Mouse (Mus musculus): ENCODE measurements at regions not wholly inside any gene's neighbourhood (a gene's known extent, or its start where the extent isn't known, plus 50 kb on each side); places are given as distances from the start of the nearest gene placed in this dataset. TPM values are rescaled to one million over a fixed set of nuclear protein-coding genes. Genes with fewer than 3 reads are reported as not detected.

DNA sequence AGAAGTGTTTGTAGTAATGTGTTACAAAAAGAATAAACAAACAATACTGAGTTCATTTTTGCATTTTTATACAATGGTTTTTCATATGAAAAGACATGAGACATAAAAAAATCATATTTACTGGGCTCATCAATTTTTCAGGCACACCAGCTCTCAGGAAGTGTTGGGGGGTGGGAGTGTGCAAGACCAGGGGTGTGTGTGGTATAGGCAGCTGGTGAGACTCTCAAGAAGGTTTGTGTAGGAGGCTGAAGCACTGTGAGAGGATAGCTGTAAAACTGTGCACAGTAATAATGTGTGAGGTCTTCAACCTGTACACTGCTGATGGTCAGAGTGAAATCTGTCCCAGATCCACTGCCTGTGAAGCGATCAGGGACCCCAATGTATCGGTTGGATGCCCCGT, 733.7 kb downstream of the Rpia start:
- H3K4me1 ChIP-seq (ENCODE audit: insufficient read depth, low read depth, low read length) = no peaks in the 10 kb centered on the region
- no peak overlapping the region for H3K4me2 ChIP-seq (replicated peaks; ENCODE audit: low read depth, low read length)
- no peaks in the 10 kb centered on the region for H3K9me3 ChIP-seq (ENCODE audit: low read length)
- WGBS = 82% methylated on average over 3 of the region's 3 CpGs
- no peaks in the 10 kb centered on the region for H3K36me3 ChIP-seq (ENCODE audit: insufficient read depth, low read length)
- DNase-seq (ENCODE audit: low spot score) (no peak), ATAC-seq (no peak)
- H3K27ac ChIP-seq (ENCODE audit: low read length) = no peak overlapping the region
- no peak overlapping the region for H3K9ac ChIP-seq (replicated peaks; ENCODE audit: low read depth)
- H3K4me3 ChIP-seq (ENCODE audit: low read depth, low read length) = no peak overlapping the region
- H3K27me3 ChIP-seq (replicated peaks; ENCODE audit: insufficient read depth, low read length) = no peaks in the 10 kb centered on the region
- TF ChIP-seq EP300 (IDR thresholded peaks at IDR 0.05) = no peak
- no peak for TF ChIP-seq CTCF (IDR thresholded peaks at IDR 0.05)

DNA sequence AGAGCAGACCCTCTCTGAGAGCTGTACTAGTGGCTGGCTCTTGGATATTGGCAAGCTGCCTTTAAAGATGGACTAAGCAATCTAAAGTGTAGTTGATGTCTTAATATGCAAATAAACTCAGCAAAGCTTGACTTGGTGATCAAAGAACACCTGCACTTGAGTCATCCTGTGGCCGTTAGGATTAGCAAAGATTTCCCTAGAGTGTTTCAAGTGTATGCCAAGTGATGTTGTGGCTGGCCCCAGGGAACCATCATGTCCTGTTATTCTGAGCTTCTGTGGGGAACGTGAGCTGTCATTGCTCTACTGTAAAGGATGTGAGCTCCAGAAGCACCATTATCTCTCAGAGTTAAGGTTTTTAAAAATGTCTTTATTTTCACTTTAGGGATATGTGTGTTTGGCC, 751.1 kb downstream of the Rpia start:
- Histone ChIP-seq H3K9ac (replicated peaks; ENCODE audit: low read depth) (no peak overlapping the region), H3K27me3 (replicated peaks; ENCODE audit: insufficient read depth, low read length) (no peaks in the 10 kb centered on the region), H3K4me2 (replicated peaks; ENCODE audit: low read depth, low read length) (no peak overlapping the region), H3K4me3 (ENCODE audit: low read depth, low read length) (no peak overlapping the region), H3K9me3 (ENCODE audit: low read length) (no peaks in the 10 kb centered on the region), H3K36me3 (ENCODE audit: insufficient read depth, low read length) (no peaks in the 10 kb centered on the region), H3K27ac (ENCODE audit: low read length) (no peak overlapping the region), H3K4me1 (ENCODE audit: insufficient read depth, low read depth, low read length) (no peaks in the 10 kb centered on the region)
- TF ChIP-seq EP300 (IDR thresholded peaks at IDR 0.05) (no peak), CTCF (IDR thresholded peaks at IDR 0.05) (no peak)
- ATAC-seq (no peak), DNase-seq (ENCODE audit: low spot score) (no peak)
- WGBS = 43% methylated on average over 2 of the region's 2 CpGs

DNA sequence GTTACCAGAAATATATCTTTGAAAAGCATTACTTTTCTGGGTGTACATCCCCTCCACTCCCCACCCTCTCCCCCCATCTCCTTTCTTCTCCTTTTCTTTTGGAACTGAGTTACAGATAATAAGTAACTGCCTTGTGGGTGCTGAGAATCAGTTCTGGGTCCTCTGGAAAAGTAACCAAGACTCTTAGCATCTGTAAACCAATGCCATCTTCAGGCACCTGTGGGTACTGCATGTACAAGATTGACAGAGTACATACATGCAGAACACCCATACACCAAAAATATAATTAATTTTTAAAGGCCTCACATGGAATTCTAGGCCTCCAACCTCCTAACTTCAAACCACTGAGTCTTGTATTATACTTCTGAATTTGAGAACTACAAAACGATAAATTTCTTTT, 758.4 kb downstream of the Rpia start:
- Histone ChIP-seq H3K4me1 (ENCODE audit: insufficient read depth, low read depth, low read length) (no peaks in the 10 kb centered on the region), H3K9me3 (ENCODE audit: low read length) (no peaks in the 10 kb centered on the region), H3K4me2 (replicated peaks; ENCODE audit: low read depth, low read length) (no peak overlapping the region), H3K27me3 (replicated peaks; ENCODE audit: insufficient read depth, low read length) (no peaks in the 10 kb centered on the region), H3K36me3 (ENCODE audit: insufficient read depth, low read length) (no peaks in the 10 kb centered on the region), H3K9ac (replicated peaks; ENCODE audit: low read depth) (no peak overlapping the region), H3K27ac (ENCODE audit: low read length) (no peak overlapping the region), H3K4me3 (ENCODE audit: low read depth, low read length) (no peak overlapping the region)
- WGBS = 72% methylated on average over 1 of the region's 1 CpGs
- DNase-seq (ENCODE audit: low spot score) (no peak), ATAC-seq (no peak)
- TF ChIP-seq EP300 (IDR thresholded peaks at IDR 0.05) (no peak), CTCF (IDR thresholded peaks at IDR 0.05) (no peak)

DNA sequence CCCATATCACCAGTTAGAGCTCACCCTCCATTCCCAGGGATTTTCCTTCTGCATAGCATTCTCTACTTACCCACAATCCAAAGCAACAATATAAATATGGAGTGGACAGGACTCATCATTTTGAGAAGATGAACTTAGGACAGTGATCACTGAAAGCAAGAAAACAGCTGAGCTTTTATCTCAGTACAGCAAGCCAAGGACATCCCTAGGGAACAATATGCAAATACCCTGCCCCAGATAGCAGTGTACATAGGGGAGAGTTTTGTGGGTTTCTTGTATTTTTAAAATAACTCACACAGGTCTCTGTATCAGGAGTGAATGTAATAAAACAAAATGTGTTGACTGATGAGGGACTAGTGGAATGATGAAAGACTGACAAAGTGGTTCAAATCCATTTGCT, 780.5 kb downstream of the Rpia start:
- no peak overlapping the region for H3K4me2 ChIP-seq (replicated peaks; ENCODE audit: low read depth, low read length)
- TF ChIP-seq EP300 (IDR thresholded peaks at IDR 0.05) (no peak), CTCF (IDR thresholded peaks at IDR 0.05) (no peak)
- H3K27me3 ChIP-seq (replicated peaks; ENCODE audit: insufficient read depth, low read length) = no peaks in the 10 kb centered on the region
- no peaks in the 10 kb centered on the region for H3K36me3 ChIP-seq (ENCODE audit: insufficient read depth, low read length)
- H3K27ac ChIP-seq (ENCODE audit: low read length) = no peak overlapping the region
- no peak overlapping the region for H3K4me3 ChIP-seq (ENCODE audit: low read depth, low read length)
- DNase-seq (ENCODE audit: low spot score) (no peak), ATAC-seq (no peak)
- H3K9me3 ChIP-seq (ENCODE audit: low read length) = no peaks in the 10 kb centered on the region
- H3K4me1 ChIP-seq (ENCODE audit: insufficient read depth, low read depth, low read length) = no peaks in the 10 kb centered on the region
- no peak overlapping the region for H3K9ac ChIP-seq (replicated peaks; ENCODE audit: low read depth)

Small RNAs in the stretch of these regions (microRNA-seq; reads per million reads assigned to microRNA genes)
- not detected for gene Gm23694
- not detected for gene Gm24096
